Mouse (Mus musculus): ENCODE data around the gene Ankrd31. TPM values are rescaled to one million over a fixed set of nuclear protein-coding genes. Genes with fewer than 3 reads are reported as not detected.

Gene Ankrd31
- polyA plus RNA-seq, 1 experiment from 2014 or later = not detected

- Histone ChIP-seq H3K27ac (ENCODE audit: low read length) (no peak overlapping the region), H3K36me3 (ENCODE audit: control insufficient read depth, insufficient read depth, low read length) (no peaks in the 10 kb centered on the region), H3K27me3 (ENCODE audit: control insufficient read depth, insufficient read depth, low read length) (no peaks in the 10 kb centered on the region), H3K9ac (ENCODE audit: low read length) (no peak overlapping the region), H3K4me2 (ENCODE audit: low read depth, low read length) (no peak overlapping the region), H3K4me3 (replicated peaks; ENCODE audit: low read length) (no peak overlapping the region), H3K9me3 (replicated peaks; ENCODE audit: control insufficient read depth, low read length) (no peaks in the 10 kb centered on the region), H3K4me1 (ENCODE audit: control insufficient read depth, insufficient read depth, low read length) (no peaks in the 10 kb centered on the region)
- no peak for ATAC-seq (ENCODE audit: insufficient read depth, low FRiP score)
- 40% methylated on average over 3 of the region's 3 CpGs for WGBS
These were observed 195.5 kb downstream of the Ankrd31 start for GRCm38 (mm10) chr13:96943571-96943970.

- no peaks in the 10 kb centered on the region for H3K36me3 ChIP-seq (ENCODE audit: control insufficient read depth, insufficient read depth, low read length)
- H3K9ac ChIP-seq (ENCODE audit: low read length) = no peak overlapping the region
- no peak overlapping the region for H3K4me2 ChIP-seq (ENCODE audit: low read depth, low read length)
- 74% methylated on average over 4 of the region's 4 CpGs for WGBS
- no peak overlapping the region for H3K4me3 ChIP-seq (replicated peaks; ENCODE audit: low read length)
- no peaks in the 10 kb centered on the region for H3K4me1 ChIP-seq (ENCODE audit: control insufficient read depth, insufficient read depth, low read length)
- ATAC-seq (ENCODE audit: insufficient read depth, low FRiP score) = no peak
- H3K27ac ChIP-seq (ENCODE audit: low read length) = no peak overlapping the region
- H3K27me3 ChIP-seq (ENCODE audit: control insufficient read depth, insufficient read depth, low read length) = no peaks in the 10 kb centered on the region
- H3K9me3 ChIP-seq (replicated peaks; ENCODE audit: control insufficient read depth, low read length) = no peaks in the 10 kb centered on the region
These were observed 197.7 kb downstream of the Ankrd31 start for GRCm38 (mm10) chr13:96945748-96946147.

GRCm38 (mm10) chr13:96947722-96948121 lies 199.7 kb downstream of the Ankrd31 start:
- H3K9ac ChIP-seq (ENCODE audit: low read length) = no peak overlapping the region
- no peak overlapping the region for H3K27ac ChIP-seq (ENCODE audit: low read length)
- no peak for ATAC-seq (ENCODE audit: insufficient read depth, low FRiP score)
- no peaks in the 10 kb centered on the region for H3K36me3 ChIP-seq (ENCODE audit: control insufficient read depth, insufficient read depth, low read length)
- H3K4me2 ChIP-seq (ENCODE audit: low read depth, low read length) = no peak overlapping the region
- H3K4me3 ChIP-seq (replicated peaks; ENCODE audit: low read length) = no peak overlapping the region
- no peaks in the 10 kb centered on the region for H3K27me3 ChIP-seq (ENCODE audit: control insufficient read depth, insufficient read depth, low read length)
- H3K4me1 ChIP-seq (ENCODE audit: control insufficient read depth, insufficient read depth, low read length) = no peaks in the 10 kb centered on the region
- 82% methylated on average over 7 of the region's 7 CpGs for WGBS
- H3K9me3 ChIP-seq (replicated peaks; ENCODE audit: control insufficient read depth, low read length) = no peaks in the 10 kb centered on the region

DNA sequence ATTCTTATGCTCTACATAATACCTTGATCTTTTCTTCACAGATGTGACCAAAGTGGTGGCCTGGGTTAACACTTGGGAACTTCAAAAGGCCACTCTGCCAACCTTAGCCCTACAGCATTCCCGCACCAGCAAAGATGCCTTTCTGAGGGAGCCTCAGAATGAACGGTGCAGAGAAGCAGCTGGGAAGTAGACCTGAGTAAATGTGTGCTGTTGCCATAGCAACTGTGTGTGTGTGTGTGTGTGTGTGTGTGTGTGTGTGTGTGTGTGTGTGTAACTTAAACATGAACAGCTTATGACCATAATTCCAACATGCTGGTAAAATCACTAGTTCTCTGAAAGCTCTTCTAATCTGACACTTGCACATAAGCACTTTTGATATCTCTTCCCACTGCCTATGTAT lies 203.8 kb downstream of the Ankrd31 start:
- H3K4me3 ChIP-seq (replicated peaks; ENCODE audit: low read length) = no peak overlapping the region
- H3K9me3 ChIP-seq (replicated peaks; ENCODE audit: control insufficient read depth, low read length) = no peaks in the 10 kb centered on the region
- H3K9ac ChIP-seq (ENCODE audit: low read length) = no peak overlapping the region
- H3K36me3 ChIP-seq (ENCODE audit: control insufficient read depth, insufficient read depth, low read length) = no peaks in the 10 kb centered on the region
- H3K4me1 ChIP-seq (ENCODE audit: control insufficient read depth, insufficient read depth, low read length) = no peaks in the 10 kb centered on the region
- H3K27ac ChIP-seq (ENCODE audit: low read length) = no peak overlapping the region
- ATAC-seq (ENCODE audit: insufficient read depth, low FRiP score) = no peak
- 44% methylated on average over 2 of the region's 2 CpGs for WGBS
- no peaks in the 10 kb centered on the region for H3K27me3 ChIP-seq (ENCODE audit: control insufficient read depth, insufficient read depth, low read length)
- no peak overlapping the region for H3K4me2 ChIP-seq (ENCODE audit: low read depth, low read length)

DNA sequence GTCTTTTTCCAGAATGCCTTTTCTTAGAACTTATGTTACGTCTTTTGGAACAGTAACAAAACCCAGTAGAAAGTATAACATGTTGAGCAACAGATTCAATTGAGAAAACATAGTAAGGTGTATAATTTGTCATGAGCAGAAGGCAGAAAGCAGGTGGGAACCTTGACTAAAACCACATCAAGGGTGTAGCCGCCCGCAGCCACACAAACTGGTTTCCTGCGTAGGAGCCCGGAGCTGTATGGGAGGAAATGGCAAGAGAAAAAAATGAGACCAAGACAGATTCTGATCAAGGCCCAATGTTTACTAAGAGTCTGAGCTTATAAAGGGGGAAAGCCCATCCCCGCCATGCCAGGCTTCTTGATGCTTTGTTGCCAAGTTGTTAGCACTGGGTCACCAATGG lies 208.4 kb downstream of the Ankrd31 start:
- Histone ChIP-seq H3K36me3 (ENCODE audit: control insufficient read depth, insufficient read depth, low read length) (no peaks in the 10 kb centered on the region), H3K4me3 (replicated peaks; ENCODE audit: low read length) (no peak overlapping the region), H3K9me3 (replicated peaks; ENCODE audit: control insufficient read depth, low read length) (no peaks in the 10 kb centered on the region), H3K27me3 (ENCODE audit: control insufficient read depth, insufficient read depth, low read length) (no peaks in the 10 kb centered on the region), H3K4me1 (ENCODE audit: control insufficient read depth, insufficient read depth, low read length) (no peaks in the 10 kb centered on the region), H3K27ac (ENCODE audit: low read length) (no peak overlapping the region), H3K9ac (ENCODE audit: low read length) (no peak overlapping the region), H3K4me2 (ENCODE audit: low read depth, low read length) (no peak overlapping the region)
- WGBS = 73% methylated on average over 6 of the region's 6 CpGs
- no peak for ATAC-seq (ENCODE audit: insufficient read depth, low FRiP score)

Other genes starting within 250 kb of the Ankrd31 start
- 11.1 and 12.0 TPM in 2 replicates for gene Polk, start 205.7 kb upstream of the Ankrd31 start, polyA plus RNA-seq (2015; fragmentation: Nextera tagmentation; extraction: Ambion mirVana)
- 8.6 and 10.4 TPM in 2 replicates for gene Col4a3bp, start 205.7 kb upstream of the Ankrd31 start, polyA plus RNA-seq (2015; fragmentation: Nextera tagmentation; extraction: Ambion mirVana)
- 74.6 and 78.9 TPM in 2 replicates for gene Hmgcr, start 77.3 kb upstream of the Ankrd31 start, polyA plus RNA-seq (2015; fragmentation: Nextera tagmentation; extraction: Ambion mirVana)
- 1.8 and 2.1 TPM in 2 replicates for gene Gcnt4, start 176.4 kb downstream of the Ankrd31 start, polyA plus RNA-seq (2015; fragmentation: Nextera tagmentation; extraction: Ambion mirVana)

Data from stomach, embryonic 16.5 days (tissue).